Mouse (Mus musculus) embryo, embryonic 9.5 days (tissue): ENCODE data around the gene Tprgl.
A peak's percentile ranks its signal among the peaks of the same experiment; 100 is the strongest.

ENCODE experiments used
- DNase-seq: peaks from one replicate; pipeline ENCODE4 v3.0.0-alpha.2; 2017; ENCODE audit errors: extremely low spot score

Tprgl gene

GRCm38 (mm10) chr4:154160538-154161390, at the start of gene Tprgl:
Tprgl (minus strand) TSS chr4:154160666.
- DNase-seq: peak; percentile 97

DNA sequence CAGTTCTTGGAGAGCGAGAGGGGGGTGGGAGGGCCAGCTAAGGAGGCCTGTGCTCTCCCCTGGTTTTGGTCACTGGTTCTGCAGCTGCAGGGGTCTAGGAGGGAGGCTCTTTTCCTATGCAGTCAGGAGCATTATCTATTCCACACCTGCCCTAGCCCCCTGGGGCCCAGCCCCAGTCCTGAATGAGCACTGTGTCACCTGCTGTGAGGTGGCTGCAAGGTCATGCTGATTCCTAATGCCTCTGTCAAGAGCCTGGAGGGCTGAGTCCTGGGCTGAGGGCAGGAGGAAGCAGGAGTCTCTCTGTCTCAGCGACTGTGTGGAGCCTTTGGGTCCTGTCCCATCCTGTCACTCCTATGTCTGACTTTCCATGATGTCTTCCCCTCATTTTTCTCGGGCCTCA, 49.4 kb upstream of the Tprgl start:
- DNase-seq: no peak

DNA sequence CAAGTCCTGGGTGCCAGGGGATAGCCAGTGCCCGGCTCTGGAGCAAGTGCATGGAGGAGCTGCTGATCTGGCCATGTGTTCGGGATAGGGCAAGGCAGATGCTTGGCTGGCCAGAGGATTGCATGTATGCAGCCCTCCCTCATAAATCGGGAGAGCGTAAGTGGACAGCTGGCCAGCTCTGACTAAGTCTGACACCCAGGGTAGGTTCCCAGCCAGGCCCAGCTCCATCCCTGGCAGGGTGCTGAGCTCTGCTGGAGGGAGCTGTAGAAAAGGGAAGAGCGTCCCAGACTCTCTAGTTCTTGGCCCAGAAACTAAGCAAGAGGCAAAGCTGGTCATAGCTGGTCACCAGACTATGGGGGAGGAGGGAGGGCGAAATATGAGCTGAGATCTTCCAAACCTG, 48.6 kb upstream of the Tprgl start:
- DNase-seq: no peak

GRCm38 (mm10) chr4:154207261-154207660, 46.8 kb upstream of the Tprgl start:
- peak; percentile 72 for DNase-seq

GRCm38 (mm10) chr4:154205392-154205791, 44.9 kb upstream of the Tprgl start:
- no peak for DNase-seq

DNA sequence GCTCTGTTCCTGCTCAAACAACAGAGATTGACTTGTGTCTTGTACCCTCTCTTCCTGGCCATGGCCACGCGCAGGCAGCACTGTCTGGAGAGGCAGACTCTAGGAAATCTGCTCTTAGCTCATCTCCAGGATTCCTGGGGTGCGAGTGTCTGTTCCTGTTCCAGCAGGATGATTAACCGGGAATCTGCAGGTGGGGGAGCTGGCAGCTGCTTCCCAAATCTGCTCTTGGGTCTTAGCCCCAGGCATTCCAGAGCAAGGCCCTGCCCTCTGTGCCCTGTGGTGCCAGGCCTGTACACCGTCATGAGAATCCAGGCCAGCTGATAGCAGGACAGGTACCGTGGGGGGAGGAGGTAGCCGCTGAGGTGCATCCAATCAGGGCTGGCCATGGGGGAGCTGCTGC, 44.1 kb upstream of the Tprgl start:
- no peak for DNase-seq

DNA sequence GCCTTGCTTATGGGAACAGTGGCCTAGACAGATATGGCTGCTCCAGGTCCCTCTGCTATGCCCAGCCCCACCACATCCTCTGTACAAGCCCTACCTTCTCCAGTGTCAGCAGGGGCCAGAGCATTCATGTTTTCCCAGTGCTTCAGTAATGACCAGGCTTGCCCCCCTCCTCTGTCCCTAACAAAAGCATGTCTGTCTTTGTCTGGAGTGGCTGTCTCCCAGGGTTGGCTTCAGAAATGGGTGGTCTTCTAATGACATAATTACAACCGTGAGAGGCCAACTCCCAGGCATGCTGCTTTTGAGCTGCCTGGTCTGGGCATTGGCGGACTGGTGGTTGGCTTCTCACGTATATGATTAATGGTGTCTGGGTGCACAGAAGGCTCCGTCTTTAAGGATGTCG, 41.0 kb upstream of the Tprgl start:
- DNase-seq: no peak

- no peak for DNase-seq
These were observed 38.0 kb upstream of the Tprgl start for GRCm38 (mm10) chr4:154198377-154198961.

DNA sequence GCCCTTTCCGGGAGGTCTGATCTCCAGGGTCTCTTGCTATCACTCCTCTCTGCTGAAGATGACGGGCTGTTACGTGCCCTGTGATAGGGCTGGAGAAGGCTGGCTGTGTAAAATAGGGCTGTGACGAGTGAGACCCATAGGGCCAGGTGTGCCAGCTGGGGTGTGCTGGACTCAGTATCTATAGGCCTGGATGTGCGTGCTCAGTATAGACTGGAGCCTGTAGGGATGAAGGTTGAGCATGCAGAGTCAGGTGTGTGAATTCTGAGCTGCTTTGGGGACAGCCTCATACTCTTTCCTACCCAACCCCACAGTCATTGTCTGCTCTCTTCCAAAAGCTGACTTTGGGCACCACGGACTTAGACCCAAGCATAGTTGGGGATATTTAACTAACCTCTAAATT, 37.5 kb upstream of the Tprgl start:
- no peak for DNase-seq

DNA sequence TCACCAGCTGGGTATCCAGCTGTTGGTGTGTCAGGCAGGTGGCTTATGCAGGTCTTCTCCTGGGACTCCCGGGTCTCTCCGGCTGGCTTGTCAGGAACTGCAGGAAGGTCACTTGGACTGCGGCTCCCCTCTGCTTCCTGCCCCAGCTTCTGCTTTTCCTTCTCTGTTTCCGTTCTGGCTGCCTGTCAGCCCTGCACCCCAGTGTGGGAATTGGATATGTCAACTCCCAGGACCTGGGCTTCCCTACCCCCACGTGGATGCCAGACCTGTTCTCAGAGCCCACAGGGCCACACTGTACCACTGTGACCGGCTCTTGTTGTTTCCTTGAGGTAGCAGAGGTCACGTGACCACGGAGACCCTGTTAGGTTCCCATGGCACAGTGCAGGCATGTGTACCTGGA, 28.5 kb upstream of the Tprgl start:
- DNase-seq: no peak

DNA sequence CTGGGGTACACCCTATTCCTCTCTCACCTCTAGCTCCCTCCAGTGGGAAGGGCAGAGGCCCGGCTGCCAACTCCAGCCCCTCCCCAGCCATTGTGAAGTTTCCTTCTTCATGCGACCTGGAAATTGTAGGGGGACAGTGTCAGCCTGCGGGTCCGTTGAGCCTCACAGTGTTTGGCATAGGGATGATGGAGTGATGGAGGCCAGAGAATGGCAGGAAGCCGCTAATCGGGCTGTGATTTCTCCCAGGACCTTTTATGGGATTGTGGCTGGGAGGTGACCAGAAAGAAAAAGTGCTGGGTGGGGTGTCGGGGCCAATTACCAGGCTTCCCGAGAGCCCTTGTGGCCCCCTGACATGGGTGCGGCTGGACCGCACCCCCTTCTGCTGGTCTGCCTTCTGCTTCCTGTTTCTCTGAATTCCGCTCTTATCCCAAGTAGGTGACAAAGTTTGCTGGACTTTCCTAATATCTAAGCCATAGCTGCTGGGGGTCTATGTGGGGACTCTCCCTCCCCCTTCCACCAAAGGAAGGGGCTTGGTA, 25.6 kb upstream of the Tprgl start:
- no peak for DNase-seq

DNA sequence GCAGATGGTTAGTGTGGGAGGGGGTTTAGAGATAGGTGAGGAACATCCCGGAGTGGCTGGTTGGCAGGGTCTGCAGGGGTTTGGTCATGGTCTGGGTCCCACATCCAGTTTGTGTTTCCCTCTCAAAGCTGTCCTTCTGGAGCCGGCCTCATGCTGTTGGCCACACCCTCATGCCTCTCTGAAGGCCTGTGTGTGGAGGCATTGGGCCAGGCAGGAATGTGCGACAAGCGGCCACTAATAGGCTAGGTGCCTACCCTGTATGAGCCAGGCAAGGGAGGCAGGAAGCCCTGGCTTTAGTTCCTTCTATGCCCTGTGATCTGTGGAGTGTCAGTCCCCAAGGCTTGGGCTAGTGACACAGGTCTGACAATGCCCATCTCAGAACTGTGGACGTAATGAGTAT, 24.5 kb upstream of the Tprgl start:
- no peak for DNase-seq

DNA sequence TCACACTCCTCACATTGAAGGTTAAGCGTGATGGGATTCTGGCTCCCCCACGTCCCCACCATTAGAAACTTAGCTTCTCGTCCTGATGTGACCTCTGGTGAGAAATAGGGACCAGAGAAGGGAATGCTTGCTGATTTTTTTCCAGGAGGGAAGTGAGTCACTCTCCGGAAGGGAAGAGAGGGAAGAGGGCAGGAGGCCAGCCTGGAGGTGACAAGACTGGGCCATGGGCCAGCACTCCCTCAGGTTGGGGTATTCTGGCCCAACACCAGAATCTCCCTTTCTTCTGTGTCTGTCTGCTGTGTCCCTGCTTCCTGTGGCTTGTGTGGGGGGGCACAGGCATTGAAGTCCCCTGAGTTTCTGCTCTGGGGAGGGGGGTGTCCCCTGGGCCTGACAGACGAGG, 23.1 kb upstream of the Tprgl start:
- DNase-seq: no peak

- no peak for DNase-seq
These were observed 20.5 kb upstream of the Tprgl start for GRCm38 (mm10) chr4:154181001-154181400.

DNA sequence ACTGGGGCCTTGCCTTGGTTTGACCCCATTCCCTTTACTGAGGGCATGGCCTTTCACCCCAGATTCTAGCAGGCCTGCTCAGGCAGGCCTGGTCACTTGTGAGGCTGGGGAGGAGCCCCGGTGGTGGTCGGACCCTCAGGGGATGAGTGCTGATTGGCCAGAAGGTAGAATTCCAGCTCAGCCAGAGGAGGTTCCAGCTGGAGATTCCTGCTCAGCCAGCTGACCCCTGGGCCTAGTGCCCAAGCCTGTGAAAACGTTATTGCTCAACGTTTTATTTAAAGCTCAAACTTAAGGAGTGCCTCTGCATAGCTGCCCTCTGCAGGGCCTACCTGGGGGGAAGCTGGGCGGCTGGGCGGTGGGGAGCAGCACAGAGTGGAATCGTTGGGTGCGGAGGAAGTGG, 16.8 kb upstream of the Tprgl start:
- peak; percentile 52 for DNase-seq

DNA sequence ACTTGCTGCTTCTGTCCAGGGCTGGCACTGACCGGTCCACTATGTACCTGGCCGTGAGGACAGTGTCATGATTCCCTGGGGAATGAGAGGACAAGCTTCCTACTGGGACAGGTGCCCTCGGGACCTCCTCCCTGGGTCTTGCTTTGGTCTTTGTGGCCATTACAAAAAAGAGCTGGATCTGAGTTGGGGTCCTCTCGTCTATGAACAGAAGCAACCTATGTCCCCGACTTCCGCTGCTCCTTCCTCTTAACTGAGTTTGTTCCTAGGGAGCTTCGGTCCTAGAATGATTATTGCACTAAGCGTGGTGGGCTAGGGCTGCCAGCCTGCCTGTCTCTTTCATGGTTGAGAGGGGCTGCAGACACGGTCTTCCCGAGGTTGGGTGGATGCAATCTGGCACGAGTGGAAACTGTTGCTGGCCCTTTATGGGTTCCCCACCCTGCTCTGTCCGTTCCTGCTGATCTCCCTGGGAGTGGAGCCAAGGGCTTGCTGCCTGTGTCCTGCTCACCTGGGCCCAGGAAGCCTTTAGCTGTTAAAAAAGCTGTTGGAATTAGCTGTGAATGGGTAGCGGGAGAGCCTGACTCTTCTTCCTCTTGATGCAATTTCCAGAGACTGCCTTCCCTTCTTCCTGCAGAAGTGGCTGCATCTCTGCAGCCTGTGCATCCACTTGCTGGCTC, 11.6 kb upstream of the Tprgl start:
- no peak for DNase-seq

GRCm38 (mm10) chr4:154171151-154171930, 10.9 kb upstream of the Tprgl start:
- peak; percentile 66 for DNase-seq

DNA sequence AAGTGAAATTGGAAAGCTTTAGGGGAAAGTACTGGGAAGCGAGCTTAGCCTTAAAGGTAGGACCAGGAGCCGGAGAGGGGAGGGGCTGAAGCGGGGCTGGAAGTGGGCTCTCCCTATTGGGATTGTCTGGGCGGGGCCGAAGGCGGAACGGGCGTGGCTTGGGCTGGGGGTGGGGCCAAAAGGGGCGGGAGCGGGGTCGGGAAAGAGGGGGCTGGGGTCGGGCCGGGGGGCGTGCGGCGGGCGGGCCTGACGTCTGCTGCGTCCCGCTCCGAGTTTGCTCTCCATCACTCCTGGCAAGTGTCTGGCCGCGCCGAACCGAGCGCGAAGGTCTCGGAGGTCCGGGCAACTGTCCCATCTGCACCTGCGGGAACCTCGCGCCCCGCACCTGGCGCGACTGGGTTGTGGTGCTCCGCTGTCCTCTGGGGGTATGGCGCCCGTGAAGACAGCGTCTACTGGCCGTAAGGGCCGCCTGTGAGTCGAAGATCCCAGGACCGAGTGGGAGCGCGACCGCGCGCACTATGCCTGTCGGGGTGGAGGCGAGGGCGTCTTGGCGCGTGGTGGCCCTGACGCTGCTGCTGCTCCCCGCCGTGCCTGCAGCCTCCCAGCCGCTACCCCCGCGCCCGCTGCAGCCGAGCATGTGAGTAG, 10.2 kb upstream of the Tprgl start, which contains the start of gene Megf6:
Megf6 (plus strand) TSS at position 225 of the 645 bp plus-strand sequence.
- peak; percentile 89 for DNase-seq

GRCm38 (mm10) chr4:154170021-154170420, 9.6 kb upstream of the Tprgl start:
- DNase-seq: no peak

DNA sequence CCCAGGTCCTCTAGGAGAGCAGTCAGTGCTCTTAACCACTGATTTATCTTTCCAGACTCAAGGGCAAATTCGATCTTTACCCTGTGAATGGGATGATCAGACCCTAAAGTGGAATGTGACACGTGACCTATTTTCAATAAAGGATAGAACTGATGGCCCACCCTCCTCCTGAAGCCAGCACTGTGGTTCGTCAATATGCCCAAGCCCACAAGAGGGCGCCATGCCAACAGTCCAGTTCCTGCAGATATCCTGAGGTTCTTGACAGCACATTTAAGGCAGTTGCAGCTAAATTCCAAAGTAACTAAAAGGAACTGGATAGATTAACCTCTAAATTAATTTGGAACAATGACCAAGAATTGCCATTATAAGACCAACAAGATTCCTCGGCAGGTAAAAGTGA, 6.6 kb upstream of the Tprgl start:
- peak; percentile 59 for DNase-seq

- peak; percentile 77 for DNase-seq
These were observed 2.8 kb upstream of the Tprgl start for GRCm38 (mm10) chr4:154163296-154163695.
